Mouse (Mus musculus): ENCODE results near the gene Cnn3. TPM values are rescaled to one million over a fixed set of nuclear protein-coding genes. Genes with fewer than 3 reads are reported as not detected.

Gene Cnn3
- polyA plus RNA-seq, 1 experiment from 2014 or later = 375 TPM

- Histone ChIP-seq H3K4me2 (ENCODE audit: low read depth, low read length) (no peak overlapping the region), H3K36me3 (ENCODE audit: control insufficient read depth, insufficient read depth, low read length) (no peaks in the 10 kb centered on the region), H3K4me3 (ENCODE audit: low read length) (no peak overlapping the region), H3K27ac (ENCODE audit: low read length) (no peak overlapping the region), H3K9ac (ENCODE audit: low read depth, low read length) (no peak overlapping the region), H3K4me1 (ENCODE audit: control insufficient read depth, insufficient read depth, low read length) (no peaks in the 10 kb centered on the region), H3K27me3 (replicated peaks; ENCODE audit: control insufficient read depth, insufficient read depth, low read length) (no peaks in the 10 kb centered on the region), H3K9me3 (ENCODE audit: control insufficient read depth, low read length) (no peaks in the 10 kb centered on the region)
- 93% methylated on average over 14 of the region's 14 CpGs for WGBS
- no peak for ATAC-seq
Observed at GRCm38 (mm10) chr3:121507678-121508077, 81.4 kb downstream of the Cnn3 start.

Other genes with a start within 250 kb of the Cnn3 start
- gene Tmem56, start 143.4 kb upstream of the Cnn3 start, polyA plus RNA-seq (2015; fragmentation: Nextera tagmentation; extraction: Ambion mirVana) = 1.3 TPM in 2 replicates
- 39.5 and 41.3 TPM in 2 replicates for gene Alg14, start 134.7 kb upstream of the Cnn3 start, polyA plus RNA-seq (2015; fragmentation: Nextera tagmentation; extraction: Ambion mirVana)
- 54.1 and 54.9 TPM in 2 replicates for gene Slc44a3, start 105.9 kb downstream of the Cnn3 start, polyA plus RNA-seq (2015; fragmentation: Nextera tagmentation; extraction: Ambion mirVana)
- gene 4930432M17Rik, start 244.3 kb downstream of the Cnn3 start, polyA plus RNA-seq (2015; fragmentation: Nextera tagmentation; extraction: Ambion mirVana) = not detected in 2 replicates

Measured in intestine, embryonic 16.5 days (tissue).